ENCODE assay signal across 19 mouse cellular contexts in the genomic region with DNA sequence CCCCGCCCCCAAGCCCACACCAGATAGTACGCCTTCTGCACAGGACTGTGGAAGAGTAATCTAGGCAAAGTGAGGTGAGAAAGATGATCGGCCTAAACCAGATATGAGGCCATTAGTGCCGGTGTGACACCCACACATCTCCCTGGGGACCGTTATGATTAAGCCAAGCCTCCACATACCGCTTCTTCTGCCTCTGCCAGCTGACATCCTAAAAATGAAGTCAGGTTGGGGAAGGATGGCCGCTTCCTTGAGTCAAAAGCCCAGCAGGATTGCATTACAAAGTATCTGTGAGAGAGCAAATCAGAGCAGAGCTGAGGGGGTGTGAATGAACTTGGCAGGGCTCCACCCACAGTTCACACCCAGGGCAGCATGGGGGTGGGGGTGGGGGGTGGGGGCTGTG. TPM values are rescaled to one million over a fixed set of nuclear protein-coding genes. Genes with fewer than 3 reads are reported as not detected.
DNase-seq lines count a peak whose midpoint lies in the region; ATAC-seq and TF ChIP-seq lines count a peak whose summit lies in the region.
"Had no signal": no experiment of that assay in that cellular context is flagged by ENCODE, and none has a peak within 500 bp of the region (broad histone marks: within the 10 kb centered on the region; RNA-seq: fewer than 3 reads in every experiment).

No protein-coding gene starts in this region.

- H3K4me3 ChIP-seq in kidney, embryonic 15.5 days (replicated peaks) = no peak overlapping the region
- no peak overlapping the region for H3K4me3 ChIP-seq in neural tube, embryonic 12.5 days
- H3K4me3 ChIP-seq in neural tube, embryonic 15.5 days (replicated peaks) = no peak overlapping the region
- H3K4me3 ChIP-seq: embryonic facial prominence, embryonic 13.5 days had no signal

- peaks cover 8% of the 10 kb centered on the region; the same call in 1 of the 2 replicates for H3K4me1 ChIP-seq in kidney, embryonic 15.5 days
- H3K4me1 ChIP-seq in neural tube, embryonic 12.5 days = peaks cover 7% of the 10 kb centered on the region
- no peaks in the 10 kb centered on the region for H3K4me1 ChIP-seq in neural tube, embryonic 15.5 days

- no peaks in the 10 kb centered on the region for H3K36me3 ChIP-seq in kidney, embryonic 15.5 days
- no peaks in the 10 kb centered on the region for H3K36me3 ChIP-seq in neural tube, embryonic 12.5 days
- H3K36me3 ChIP-seq in neural tube, embryonic 15.5 days = no peaks in the 10 kb centered on the region
- H3K36me3 ChIP-seq: embryonic facial prominence, embryonic 13.5 days had no signal

- in situ Hi-C loops in Patski (cut with MboI; ENCODE audit: low pct_unique_long_range_greater_than_20kb) = loop anchor here (25.0 kb wide), 1 partner anchor 905 kb away; no protein-coding TSS in a partner anchor

- H3K27me3 ChIP-seq in kidney, embryonic 15.5 days = peaks cover 4% of the 10 kb centered on the region; the same call in 1 of the 2 replicates
- H3K27me3 ChIP-seq in neural tube, embryonic 12.5 days (replicated peaks) = no peaks in the 10 kb centered on the region
- no peaks in the 10 kb centered on the region; the same call in 1 of the 2 replicates for H3K27me3 ChIP-seq in neural tube, embryonic 15.5 days (replicated peaks)
- H3K27me3 ChIP-seq in Patski = no peaks in the 10 kb centered on the region

- H3K9me3 ChIP-seq in kidney, embryonic 15.5 days (replicated peaks) = no peaks in the 10 kb centered on the region
- no peaks in the 10 kb centered on the region for H3K9me3 ChIP-seq in neural tube, embryonic 12.5 days
- H3K9me3 ChIP-seq in neural tube, embryonic 15.5 days (replicated peaks) = no peaks in the 10 kb centered on the region
- H3K9me3 ChIP-seq: embryonic facial prominence, embryonic 13.5 days had no signal

- TF ChIP-seq CTCF in Patski (IDR thresholded peaks at IDR 0.05) = no peak

- DNase-seq in kidney, postnatal 25 days = no peak
- no peak for DNase-seq in Patski (ENCODE audit: low read depth, low spot score)
- peak; percentile 13 for DNase-seq in naive thymus-derived CD4-positive, alpha-beta T cell, adult 2 months (ENCODE audit: low read depth)
- no peak for DNase-seq in frontal cortex, postnatal 25 days (ENCODE audit: low spot score in 2 of 2)
- DNase-seq: adrenal gland, postnatal 10 days; cerebellum, adult 2 months; heart, adult 18-20 months; kidney, adult 11 months; left cerebral cortex, postnatal 4 days; lung, adult 2 months; thymus, postnatal 14 days had no signal

- CTCF ChIA-PET in Patski (lab: Charles Lee) = interaction anchor here (1.0 to 1.6 kb wide), 2 partner anchors 27 to 909 kb away, joined by 3 read pairs; no protein-coding TSS in a partner anchor

- H3K9ac ChIP-seq in kidney, embryonic 15.5 days = no peak overlapping the region
- no peak overlapping the region for H3K9ac ChIP-seq in neural tube, embryonic 12.5 days
- no peak overlapping the region for H3K9ac ChIP-seq in neural tube, embryonic 15.5 days (replicated peaks)
- H3K9ac ChIP-seq: embryonic facial prominence, embryonic 13.5 days had no signal

- 0 out of 2 replicates have a peak, but pooled peaks have one; percentile 40 for ATAC-seq in kidney, embryonic 15.5 days (replicated peaks; ENCODE audit: low FRiP score)
- 0 out of 2 replicates have a peak, but pooled peaks have one; percentile 44 for ATAC-seq in neural tube, embryonic 12.5 days (ENCODE audit: low FRiP score, low read depth)
- ATAC-seq in neural tube, embryonic 15.5 days (ENCODE audit: low FRiP score) = no peak
- ATAC-seq in Patski = peak; percentile 69
- ATAC-seq: midbrain, embryonic 16.5 days had no signal

- POLR2A ChIA-PET in Patski (lab: Charles Lee) = no interaction called here

- H3K4me2 ChIP-seq in kidney, embryonic 15.5 days = 0 out of 2 replicates have a peak overlapping the region, but pooled peaks have one; percentile 7
- no peak overlapping the region for H3K4me2 ChIP-seq in neural tube, embryonic 12.5 days (replicated peaks)
- no peak overlapping the region for H3K4me2 ChIP-seq in neural tube, embryonic 15.5 days
- H3K4me2 ChIP-seq: embryonic facial prominence, embryonic 13.5 days had no signal

- WGBS in kidney, embryonic 15.5 days = 20% methylated on average over 7 of the region's 7 CpGs
- 36% methylated on average over 7 of the region's 7 CpGs for WGBS in neural tube, embryonic 12.5 days
- WGBS in neural tube, embryonic 15.5 days = 32% methylated on average over 7 of the region's 7 CpGs

- H3K27ac ChIP-seq in kidney, embryonic 15.5 days = no peak overlapping the region
- H3K27ac ChIP-seq in neural tube, embryonic 12.5 days = no peak overlapping the region
- no peak overlapping the region for H3K27ac ChIP-seq in neural tube, embryonic 15.5 days (replicated peaks)
- H3K27ac ChIP-seq: embryonic facial prominence, embryonic 13.5 days had no signal

RNA-seq across cellular contexts. Expression of a gene that starts 10.5 kb away (rescaled TPM):
- polyA plus RNA-seq in kidney, embryonic 15.5 days (2015; fragmentation: Nextera tagmentation; extraction: Ambion mirVana) = not detected in 2 replicates
- polyA plus RNA-seq in neural tube, embryonic 12.5 days (2016; fragmentation: Nextera tagmentation; extraction: Ambion mirVana) = not detected in 2 replicates
- polyA plus RNA-seq in neural tube, embryonic 15.5 days (2015; fragmentation: Nextera tagmentation; extraction: Ambion mirVana) = 0.24 TPM in 1 of 2 replicates, not detected in the other
- polyA plus RNA-seq in Patski (2021) = not detected
- polyA plus RNA-seq: cerebellum, adult 2 months; embryonic facial prominence, embryonic 13.5 days; heart, postnatal 0 days; hindbrain, embryonic 11.5 days; lung, adult 2 months; midbrain, embryonic 16.5 days; neural tube, embryonic 14.5 days had no signal

RNA-seq across cellular contexts. Expression of a gene that starts 25.6 kb away (rescaled TPM):
- 0.26 TPM in 1 of 2 replicates, not detected in the other for polyA plus RNA-seq in kidney, embryonic 15.5 days (2015; fragmentation: Nextera tagmentation; extraction: Ambion mirVana)
- not detected in 2 replicates for polyA plus RNA-seq in neural tube, embryonic 12.5 days (2016; fragmentation: Nextera tagmentation; extraction: Ambion mirVana)
- 3.1 TPM in 1 of 2 replicates, not detected in the other for polyA plus RNA-seq in neural tube, embryonic 15.5 days (2015; fragmentation: Nextera tagmentation; extraction: Ambion mirVana)
- 0.13 TPM for polyA plus RNA-seq in Patski (2021)
- polyA plus RNA-seq: cerebellum, adult 2 months; embryonic facial prominence, embryonic 13.5 days; heart, postnatal 0 days; hindbrain, embryonic 11.5 days; lung, adult 2 months; midbrain, embryonic 16.5 days; neural tube, embryonic 14.5 days had no signal
